Mouse (Mus musculus): ENCODE data around the gene Slc6a9.

The Slc6a9 gene

DNA sequence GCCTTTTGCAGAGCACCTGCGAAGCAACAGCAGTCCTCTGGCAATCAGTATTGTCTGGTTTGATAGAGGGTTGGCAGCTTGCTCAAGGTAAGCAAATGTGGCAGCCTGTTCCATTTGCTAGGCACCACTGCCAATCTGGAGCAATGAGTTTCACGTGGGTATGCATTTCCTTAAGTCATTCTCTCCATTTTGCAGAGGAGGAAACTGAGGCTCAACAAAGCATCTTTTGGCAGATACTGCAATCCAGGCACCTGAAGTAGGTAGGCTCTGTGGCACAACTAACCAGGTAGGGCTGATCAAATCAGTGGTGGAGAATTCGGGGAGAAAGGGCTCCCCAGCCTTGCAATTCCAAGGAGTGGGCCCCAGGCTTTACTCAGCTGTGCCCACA, at the start of gene Slc6a9:
Gene Slc6a9 (plus strand): TSS at position 50 of the 388 bp plus-strand sequence.
- DNase-seq, result no peak

DNA sequence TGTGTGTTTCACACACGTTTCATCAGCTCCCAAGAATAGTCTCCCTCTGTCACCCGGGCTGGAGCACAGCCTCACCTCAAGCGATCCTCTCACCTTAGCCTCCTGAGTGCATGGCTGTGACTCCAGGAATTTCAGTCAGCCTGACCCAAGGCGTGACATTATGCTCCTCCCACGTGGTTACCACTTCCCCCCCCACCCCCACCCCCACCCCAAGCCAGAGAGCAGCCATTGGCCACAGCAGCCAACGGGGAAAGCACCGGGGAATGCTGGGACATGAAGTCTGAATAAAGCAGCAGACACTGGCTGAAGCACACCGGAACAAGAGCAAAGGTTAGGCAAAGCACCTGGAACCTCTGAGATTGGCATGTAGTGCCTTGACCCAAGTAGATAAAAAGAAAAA, 47.3 kb upstream of the Slc6a9 start:
- DNase-seq, result peak in 1 of 2 experiments; percentile 7

GRCm38 (mm10) chr4:117788308-117788707, 46.0 kb upstream of the Slc6a9 start:
- DNase-seq, result no peak

DNA sequence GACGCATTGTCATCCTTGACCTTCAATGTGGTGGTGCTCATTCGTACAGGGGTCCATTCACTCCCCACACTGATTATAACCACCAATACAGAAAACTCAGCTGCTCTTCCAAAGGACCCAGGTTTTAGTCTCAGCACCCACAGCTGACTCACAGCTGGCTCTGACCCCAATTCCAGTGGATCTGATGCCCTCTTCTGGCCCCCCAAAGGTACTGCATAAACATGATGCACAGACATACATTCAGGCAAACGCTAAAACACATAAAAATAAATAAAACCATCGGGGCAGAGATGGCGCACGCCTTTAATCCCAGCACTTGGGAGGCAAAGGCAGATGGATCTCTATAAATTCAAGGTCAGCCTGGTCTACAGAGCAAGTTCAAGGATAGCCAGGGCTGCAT, 34.4 kb upstream of the Slc6a9 start:
- no peak for DNase-seq

- DNase-seq, result no peak
Measured at GRCm38 (mm10) chr4:117806992-117807391, 27.3 kb upstream of the Slc6a9 start.

- no peak for DNase-seq
Measured at GRCm38 (mm10) chr4:117810933-117811332, 23.4 kb upstream of the Slc6a9 start.

GRCm38 (mm10) chr4:117813591-117814192, 20.6 kb upstream of the Slc6a9 start:
- no peak for DNase-seq

- no peak for DNase-seq
Measured at GRCm38 (mm10) chr4:117814333-117814732, 20.0 kb upstream of the Slc6a9 start.

DNA sequence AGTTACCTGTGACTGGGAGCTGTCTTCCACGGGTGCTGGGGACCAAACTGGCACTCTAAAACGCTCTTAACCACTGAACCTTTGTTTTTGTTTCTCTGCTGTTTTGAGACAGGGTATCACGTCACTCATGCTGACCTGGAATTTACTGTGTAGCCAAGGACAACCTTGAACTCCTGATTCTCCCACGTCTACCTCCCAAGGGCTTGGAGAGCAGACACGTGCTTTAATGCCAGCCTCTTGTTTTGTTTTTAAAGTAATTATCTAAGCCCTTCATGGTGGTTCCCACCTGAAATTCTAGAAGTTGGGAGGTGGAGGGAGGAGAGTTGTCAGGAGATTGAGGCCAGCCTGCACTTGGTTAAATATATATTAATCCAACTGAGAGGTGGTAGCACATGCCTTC, 17.5 kb upstream of the Slc6a9 start:
- no peak for DNase-seq

DNA sequence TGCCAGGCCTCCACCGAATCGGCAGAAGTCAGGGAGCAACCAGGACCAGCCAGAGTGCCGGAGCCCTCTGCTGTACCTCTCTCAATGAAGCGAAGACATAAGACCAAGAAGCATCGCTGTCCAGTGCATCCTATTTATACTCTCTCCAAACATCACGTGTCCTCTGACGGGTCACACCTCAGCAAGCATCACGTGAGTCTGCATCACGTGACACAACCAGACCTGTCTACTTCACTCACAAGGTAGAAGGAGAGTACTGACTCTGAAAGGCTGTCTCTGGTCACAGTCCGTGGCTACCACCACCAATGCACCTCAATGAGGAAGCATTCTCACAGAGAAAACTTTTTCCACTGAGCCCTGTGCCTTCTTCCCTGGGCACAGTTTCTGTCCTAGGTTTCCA, 16.3 kb upstream of the Slc6a9 start:
- DNase-seq, result no peak

DNA sequence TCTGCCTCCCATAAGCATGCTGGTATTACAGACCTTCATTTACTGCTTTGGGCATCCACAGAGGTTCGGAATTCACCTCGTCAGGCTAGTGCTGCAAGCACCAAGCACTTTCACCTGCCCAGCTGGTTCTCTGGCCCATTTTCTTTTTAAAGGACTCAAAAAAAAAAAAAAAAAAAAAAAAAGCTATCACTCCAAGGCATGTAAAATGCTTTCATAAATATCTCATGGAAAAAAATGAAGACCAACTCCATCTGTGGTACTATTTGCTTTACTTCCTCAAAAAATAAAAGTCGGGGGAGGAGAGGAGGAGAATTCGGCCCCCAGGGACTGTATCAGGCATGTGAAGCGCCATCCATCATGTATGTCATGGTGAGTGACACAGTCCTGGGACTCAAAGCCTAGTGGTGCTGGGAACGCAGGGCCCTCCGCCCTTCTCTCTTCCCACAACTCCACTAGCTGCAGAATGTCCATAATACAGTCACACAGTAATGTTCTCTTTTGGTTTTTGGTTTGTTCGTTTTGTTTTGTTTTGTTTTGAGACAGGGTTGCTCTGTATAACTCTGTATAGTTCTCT, 5.6 kb upstream of the Slc6a9 start:
- no peak for DNase-seq

DNA sequence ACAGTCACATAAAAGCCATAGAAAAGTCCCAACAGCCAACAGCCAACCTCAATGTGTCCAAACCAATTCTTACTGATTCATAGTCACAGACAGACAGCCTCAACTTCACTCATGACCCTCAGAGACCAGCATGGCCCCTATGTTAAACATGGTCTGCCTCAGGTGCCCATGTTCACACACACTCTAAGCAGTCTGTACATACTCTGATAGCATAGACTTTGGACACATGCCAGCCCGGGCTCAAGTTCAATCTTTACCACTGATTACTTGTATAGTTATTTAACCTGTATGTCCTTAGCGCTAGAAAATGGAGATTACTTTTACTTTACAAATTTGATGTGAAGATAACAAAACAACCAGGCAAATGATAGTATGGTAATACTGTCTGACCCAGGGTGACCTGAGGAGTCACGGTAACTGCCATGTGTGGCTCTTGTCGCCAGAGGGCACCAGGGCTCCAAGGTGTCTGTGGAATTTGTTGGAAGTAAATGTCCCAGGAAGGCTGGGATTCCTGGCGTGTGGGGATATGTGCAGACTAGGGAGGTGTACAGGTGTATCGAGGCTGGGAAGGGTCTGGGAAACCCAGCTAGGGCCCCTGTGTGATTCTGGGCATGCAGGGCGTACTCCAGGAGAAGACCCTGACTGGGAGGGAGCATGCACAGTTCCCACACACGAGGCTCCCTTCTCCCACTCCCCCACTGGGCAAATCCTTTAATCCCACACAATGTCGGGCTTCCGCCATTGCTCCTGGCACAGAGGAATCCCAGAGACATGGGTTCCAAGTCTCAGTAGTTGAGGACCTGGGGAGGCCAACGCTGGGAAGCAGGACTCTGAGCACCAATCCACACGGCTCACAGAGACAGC, 4.8 kb upstream of the Slc6a9 start:
- peak; percentile 87 to 91 for DNase-seq

- DNase-seq, result peak; percentile 56 to 72
Measured at GRCm38 (mm10) chr4:117830124-117830551, 4.2 kb upstream of the Slc6a9 start.

- DNase-seq, result no peak
Measured at GRCm38 (mm10) chr4:117830801-117831200, 3.5 kb upstream of the Slc6a9 start.

- no peak for DNase-seq
Measured at GRCm38 (mm10) chr4:117831499-117831898, 2.8 kb upstream of the Slc6a9 start.

DNA sequence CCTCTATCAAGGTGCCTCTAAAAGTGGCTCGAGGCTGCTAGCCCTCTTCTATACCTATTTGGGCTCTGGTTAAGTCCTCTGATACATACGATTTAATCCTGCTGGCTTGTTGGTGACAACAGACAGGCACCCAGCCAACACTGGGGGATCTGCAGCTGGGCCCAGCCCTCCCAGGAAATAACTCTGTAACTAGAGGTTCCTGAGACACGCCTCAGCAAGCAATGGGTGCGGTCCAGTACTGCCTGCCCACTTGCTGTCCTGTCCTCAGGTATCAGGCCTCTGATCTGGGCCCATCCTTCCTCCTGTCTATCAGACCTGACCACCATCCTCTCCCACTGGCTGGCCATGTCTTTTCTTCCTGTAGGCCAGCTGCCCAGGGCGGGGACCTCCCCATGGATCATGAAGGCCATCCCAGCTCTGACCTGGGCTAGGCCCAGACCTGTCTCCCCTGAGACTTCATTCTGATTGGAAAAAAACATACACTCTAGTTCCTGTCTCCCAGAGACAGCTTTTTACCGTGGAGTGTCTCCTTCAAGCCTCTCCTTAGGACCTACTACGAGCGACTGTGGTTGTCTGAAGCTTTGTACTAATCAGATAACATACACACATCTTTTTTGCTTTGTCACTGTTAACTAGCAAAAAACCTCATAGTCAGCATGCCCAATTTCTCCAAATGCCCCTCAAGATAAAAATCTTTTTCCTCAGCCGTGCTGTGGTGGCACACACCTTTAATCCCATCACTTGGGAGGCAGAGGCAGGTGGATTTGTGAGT, 2.2 kb upstream of the Slc6a9 start:
- DNase-seq, result no peak

DNA sequence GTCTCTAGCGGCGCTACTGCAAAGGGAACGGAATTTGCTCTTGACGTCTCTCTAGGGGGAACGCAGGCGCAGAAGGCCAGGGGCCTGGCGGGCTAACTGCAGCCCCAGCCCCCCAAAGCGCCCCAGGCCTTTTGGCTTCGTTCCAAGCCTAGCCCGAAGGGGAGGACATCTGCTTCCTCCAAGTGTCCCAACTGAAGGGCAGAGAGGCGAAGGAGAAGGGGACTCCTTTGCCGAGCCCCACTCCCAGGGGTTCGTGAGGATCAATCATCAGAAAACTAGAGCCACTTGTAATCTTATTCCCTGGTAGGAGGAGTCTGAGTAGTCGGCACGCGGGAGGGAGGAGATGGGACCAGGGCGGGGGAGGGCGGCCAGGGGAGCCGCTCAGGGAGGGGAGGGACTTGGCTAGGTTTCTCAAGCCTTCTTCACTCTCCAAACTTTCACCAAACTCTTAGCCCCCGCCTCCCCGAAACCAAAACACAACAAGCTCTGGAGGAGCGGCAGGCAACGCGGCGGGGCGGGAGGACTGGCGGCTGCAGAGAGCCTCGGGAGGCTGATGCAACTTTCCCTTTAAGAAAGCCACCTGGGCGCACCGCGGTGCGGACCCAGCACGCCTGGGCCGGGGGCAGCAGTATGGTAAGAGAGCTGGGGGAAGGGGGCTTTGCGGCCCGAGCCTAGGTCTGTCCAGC, 682 bp downstream of the Slc6a9 start:
- DNase-seq, result peak; percentile 60 to 63

GRCm38 (mm10) chr4:117835531-117836111, 1.3 kb downstream of the Slc6a9 start:
- DNase-seq, result peak in 1 of 2 experiments; percentile 51

DNA sequence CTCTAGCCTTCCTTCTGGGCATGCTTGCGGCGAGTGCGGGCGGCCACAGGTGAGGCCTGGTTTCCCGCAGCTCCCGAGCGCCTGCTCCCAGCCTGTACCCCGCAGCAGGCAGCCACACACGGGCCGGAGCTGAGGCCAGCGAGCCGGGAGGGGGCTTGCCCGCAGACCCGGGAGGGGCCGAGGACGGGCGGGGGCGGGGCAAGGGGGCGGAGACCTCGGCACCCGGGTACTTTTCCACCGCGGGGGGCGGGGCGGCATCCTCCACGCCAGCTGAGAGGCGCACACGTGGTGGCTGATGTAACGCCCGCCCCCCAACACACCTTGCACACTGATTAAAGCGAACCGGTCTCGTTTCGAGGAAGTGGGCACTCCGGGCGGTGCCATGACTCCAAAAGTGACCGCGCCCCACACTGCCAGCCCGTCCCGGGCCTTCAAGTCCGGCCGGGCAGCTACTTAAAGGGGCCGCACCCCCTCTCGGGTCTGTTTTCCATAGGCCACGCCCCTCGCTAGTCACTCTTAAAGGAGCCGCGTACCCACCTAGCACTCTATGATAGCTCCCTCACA, 2.0 kb downstream of the Slc6a9 start:
- peak; percentile 86 to 88 for DNase-seq

- no peak for DNase-seq
Measured at GRCm38 (mm10) chr4:117837271-117837670, 3.0 kb downstream of the Slc6a9 start.

DNA sequence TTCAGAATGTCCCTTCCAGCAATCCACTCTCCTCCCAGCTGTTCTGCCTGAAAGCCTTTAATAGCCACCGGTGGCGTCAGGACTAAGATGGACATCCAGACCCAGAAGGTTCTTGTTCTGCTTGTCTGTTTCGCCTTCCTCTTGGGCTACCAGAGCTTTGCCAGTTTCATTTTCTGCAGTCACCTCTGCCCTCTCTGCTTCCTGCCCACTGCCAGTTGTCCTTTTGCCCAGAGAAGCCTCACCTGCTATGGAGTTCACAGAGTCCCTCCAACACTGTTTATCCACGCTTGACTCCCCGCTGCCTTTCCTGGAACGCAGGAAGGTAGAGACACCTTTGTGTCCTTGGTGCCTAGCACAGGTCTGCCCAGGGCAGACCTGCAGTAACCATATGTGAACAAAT, 5.1 kb downstream of the Slc6a9 start:
- no peak for DNase-seq

- no peak for DNase-seq
Measured at GRCm38 (mm10) chr4:117840821-117841220, 6.5 kb downstream of the Slc6a9 start.
